Mouse (Mus musculus) left cerebral cortex, adult 18-20 months (tissue): ENCODE measurements around the gene Cdrt4. TPM values are rescaled to one million over a fixed set of nuclear protein-coding genes. Genes with fewer than 3 reads are reported as not detected.

ENCODE experiments used
- DNase-seq, 2 experiments: peaks; one replicate each; pipeline ENCODE4 v3.0.0; 2021 to 2022; ENCODE audit warnings: low spot score in 2 of 2, mixed read lengths in 1 of 2
- total RNA-seq, 2 experiments: library from RNA; stranded (reverse); gene quantifications; 2 replicates each; pipeline ENCODE4 v1.2.3; 2021

The Cdrt4 gene
- total RNA-seq, 2 experiments from 2014 or later = not detected

DNA sequence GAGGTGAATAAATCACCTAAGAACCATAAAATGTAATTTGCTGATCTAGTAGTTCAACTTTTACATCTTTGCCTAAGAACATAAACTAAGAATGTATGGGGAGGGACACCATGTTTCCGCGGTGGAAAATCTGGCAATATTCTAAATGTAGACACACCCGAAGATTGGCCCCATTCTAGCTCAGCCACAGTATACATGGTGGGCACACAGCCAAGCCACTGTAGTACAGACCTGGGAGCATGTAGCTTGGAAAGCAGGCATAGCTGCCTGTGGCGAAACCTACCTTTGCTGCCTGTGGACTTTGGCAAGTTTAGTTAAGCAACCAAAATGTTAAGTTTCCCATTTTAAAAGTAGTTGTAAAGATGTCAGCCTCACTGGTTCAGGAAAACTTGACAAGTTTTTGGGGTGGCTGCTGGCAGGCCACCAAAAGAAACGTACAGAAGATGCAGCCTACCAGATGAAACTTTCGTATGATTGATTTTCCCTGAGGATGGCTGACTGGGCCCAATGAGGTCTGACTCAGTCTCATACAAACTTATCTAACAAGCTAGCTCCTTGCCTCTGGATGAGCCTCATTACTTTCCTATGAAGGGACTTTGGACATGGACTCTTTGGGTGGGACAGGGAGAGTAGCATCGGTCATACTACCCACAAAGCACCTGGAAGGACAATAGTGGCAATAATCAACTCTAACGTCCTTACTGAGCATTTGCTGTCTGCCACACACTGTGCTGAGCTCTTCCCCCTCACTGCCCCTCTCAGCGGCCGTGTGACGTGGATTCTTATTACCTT, 84.6 kb downstream of the Cdrt4 start:
- no peak for DNase-seq

DNA sequence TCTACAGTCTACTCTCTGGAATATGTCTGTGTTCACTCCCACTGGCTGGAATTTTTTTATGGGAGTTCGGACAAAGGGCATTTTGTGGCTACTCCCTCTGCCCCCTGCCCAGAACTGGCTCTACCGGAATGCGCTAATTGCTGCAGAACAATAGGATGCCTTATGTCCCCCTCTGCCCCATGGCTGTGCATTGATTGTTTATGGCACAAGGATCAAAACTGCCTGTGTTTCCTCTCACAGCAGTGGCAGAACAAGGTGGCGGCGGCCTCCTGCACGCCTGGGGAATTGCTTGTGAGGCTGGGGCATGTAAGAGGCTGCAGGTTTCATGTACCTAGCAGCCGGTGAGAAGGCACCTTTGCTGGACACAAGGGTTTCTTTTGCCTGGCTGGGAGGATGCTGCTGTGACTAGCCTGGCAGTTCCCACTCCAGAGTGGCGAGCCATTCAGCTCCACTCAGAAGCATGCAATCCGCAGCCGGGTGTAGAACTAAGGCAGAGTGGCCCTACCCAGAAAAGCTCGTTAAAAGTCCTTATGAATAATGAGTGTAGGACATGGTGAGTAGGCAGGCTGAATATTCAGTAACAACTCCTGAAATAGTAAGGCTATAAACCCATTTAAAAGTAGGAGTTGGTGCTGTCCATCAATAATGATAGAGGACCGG, 89.1 kb downstream of the Cdrt4 start:
- DNase-seq = no peak

Other genes with a start within 250 kb of the Cdrt4 start
- gene Zfp287, start 219.3 kb upstream of the Cdrt4 start, total RNA-seq = 10 to 100 TPM; 16.8 to 17.2 TPM
- not detected for gene Gm10428, start 198.1 kb upstream of the Cdrt4 start, total RNA-seq
- 10 to 100 TPM; 17.8 to 19.5 TPM for gene Zfp286, start 161.7 kb upstream of the Cdrt4 start, total RNA-seq
- 1 to 10 TPM; 2.4 to 2.6 TPM for gene Trim16, start 131.0 kb upstream of the Cdrt4 start, total RNA-seq
- gene Fbxw10, start 104.1 kb upstream of the Cdrt4 start, total RNA-seq = under 1 TPM; 0.47 to 0.74 TPM
- gene Tvp23b, start 71.7 kb upstream of the Cdrt4 start, total RNA-seq = 10 to 100 TPM; 34.8 to 36.7 TPM
- not detected for gene Tekt3, start 110.5 kb downstream of the Cdrt4 start, total RNA-seq
- 10 to 100 TPM; 29.8 to 31.3 TPM for gene Pmp22, start 177.8 kb downstream of the Cdrt4 start, total RNA-seq